Mouse (Mus musculus): Measurements from ENCODE around the gene Nrip2. TPM values are rescaled to one million over a fixed set of nuclear protein-coding genes. Genes with fewer than 3 reads are reported as not detected.

Gene Nrip2
- polyA plus RNA-seq, 3 experiments from 2014 or later, result 2.4 to 7.5 (median 4.2) TPM

DNA sequence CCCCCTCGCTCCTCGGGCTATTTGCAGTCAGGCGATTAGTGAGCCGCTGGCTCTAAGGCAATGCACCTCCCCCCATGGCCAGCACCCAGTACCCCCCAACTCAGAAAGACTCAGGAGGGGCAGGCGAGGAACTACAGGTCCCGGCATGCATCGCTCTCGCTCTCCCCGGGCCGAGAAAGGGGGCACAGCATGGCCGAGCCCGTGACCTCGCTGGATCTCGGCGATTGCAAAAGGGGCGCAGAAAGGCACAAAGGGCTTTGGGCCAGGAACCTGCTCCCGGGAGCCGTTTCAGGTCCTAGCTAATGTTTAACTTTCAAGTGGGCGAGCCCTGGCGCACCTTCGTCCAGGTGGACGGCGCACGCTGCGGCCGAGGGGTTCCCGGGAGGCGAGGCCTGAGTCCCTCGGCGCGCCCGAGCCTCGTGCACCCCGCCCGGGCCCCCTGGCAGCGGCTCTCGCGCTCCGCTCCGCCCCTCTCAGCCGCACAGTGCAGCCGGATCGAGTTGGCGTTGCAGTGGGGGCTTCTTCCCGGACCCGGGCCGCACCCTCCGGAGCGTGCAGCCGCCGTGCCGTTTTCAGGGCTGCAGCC lies 38.7 kb downstream of the Nrip2 start:
- ATAC-seq, result peak; percentile 46

DNA sequence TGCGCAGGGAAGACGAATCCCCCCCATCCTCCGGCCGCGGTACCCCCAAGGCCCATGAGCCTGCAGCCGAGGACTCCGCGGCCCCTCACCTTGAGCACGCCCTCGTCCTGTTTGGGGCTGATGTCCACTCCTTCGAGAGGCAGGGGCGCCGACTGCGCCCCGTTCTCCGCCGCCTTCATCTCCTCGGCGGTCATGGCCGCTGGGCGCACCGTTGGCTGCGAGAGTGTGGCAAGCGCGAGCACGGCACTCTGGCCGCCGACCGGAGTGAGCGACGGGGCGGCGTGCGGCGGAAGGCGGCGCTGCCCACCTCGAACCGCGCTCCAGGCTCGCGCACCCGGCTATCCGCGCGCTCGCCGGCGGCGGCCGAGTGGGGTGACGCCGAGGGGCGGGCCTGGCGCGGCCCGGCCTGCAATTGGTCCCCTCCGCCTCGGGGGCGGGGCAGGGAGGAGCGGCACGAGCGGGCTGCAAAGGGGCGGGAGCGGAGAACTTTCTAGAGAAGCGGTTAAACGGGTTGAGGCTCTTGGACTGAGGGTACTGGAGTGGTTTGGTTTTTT lies 39.3 kb downstream of the Nrip2 start, which contains the start of gene Fkbp4:
Gene Fkbp4, minus strand, starts transcription at position 361 of the 554 bp plus-strand sequence.
- peak; percentile 96 for ATAC-seq

GRCm38 (mm10) chr6:128438871-128439341 lies 39.8 kb downstream of the Nrip2 start:
- no peak for ATAC-seq

DNA sequence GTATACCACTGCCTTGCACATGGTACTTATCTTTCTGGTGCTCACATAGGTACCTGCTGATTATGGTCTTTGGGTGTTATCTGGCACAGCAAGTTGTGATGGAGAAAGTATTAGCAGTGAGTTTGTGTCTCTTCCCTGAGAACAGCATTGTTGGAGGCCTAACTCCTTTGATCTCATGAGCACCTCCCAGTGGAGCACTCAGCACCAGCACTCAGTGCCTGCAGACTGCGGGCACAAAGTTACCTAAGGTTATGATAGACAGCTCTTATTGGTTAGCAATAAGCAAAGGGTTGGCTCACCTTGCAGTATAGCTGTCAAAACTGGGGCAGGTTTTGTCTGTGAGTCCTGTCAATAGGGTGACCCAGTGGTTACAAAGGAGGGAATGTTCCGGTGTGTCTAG lies 41.1 kb downstream of the Nrip2 start:
- no peak for ATAC-seq

GRCm38 (mm10) chr6:128445761-128446535 lies 46.9 kb downstream of the Nrip2 start:
- ATAC-seq, result no peak

DNA sequence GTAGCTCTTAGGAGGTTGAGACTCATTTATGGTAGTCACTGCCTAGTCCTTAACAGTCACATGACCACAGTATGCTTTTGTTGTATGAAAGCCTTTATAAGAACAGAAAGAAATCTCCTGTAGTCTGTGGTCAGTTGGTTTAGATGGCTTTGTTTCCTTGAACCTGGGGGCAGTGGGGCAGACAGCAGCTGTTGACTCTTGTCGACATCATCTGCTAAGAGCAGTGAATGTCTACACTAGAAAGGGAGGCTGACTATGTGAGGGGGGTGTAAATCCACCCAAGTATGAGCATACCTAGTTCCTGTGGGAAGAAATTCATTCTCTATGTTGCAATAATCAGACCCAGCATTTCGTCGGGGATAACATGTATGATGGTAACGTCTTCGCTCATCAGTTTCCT lies 48.0 kb downstream of the Nrip2 start:
- no peak for ATAC-seq

DNA sequence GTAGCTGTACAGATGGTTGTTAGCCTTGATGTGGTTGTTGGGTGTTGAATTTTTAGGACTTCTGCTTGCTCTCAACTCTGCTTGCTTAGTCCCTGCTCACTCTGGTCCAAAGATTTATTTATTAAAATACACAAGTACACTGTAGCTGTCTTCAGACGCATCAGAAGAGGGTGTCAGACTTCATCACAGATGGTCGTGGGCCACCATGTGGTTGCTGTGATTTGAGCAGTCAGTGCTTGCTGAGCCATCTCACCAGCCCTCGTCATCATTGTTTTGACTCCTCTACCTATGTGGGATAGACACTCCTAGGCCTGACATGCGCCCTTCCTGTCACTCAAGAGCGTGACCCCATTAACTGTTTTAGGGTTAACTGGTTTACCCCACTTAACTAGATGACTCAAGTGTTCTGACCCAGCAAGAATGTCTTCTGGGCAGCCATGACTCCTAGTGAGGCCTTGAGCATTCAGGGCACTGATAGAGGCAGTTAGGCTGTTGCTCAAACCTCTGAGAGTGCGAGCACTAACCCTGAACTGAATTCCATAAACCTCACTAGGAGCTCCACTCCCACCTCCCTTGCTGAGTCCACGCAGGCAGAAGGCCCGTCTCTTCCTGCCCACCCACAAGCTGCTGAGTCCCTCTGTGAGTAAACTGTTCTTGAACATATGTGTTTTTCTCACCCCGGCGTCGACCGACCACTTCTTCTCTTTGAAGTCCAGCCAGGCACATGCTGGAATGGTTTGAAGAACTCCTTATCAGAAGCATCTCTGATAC lies 56.9 kb downstream of the Nrip2 start:
- ATAC-seq, result no peak

GRCm38 (mm10) chr6:128457186-128457585 lies 58.1 kb downstream of the Nrip2 start:
- no peak for ATAC-seq

GRCm38 (mm10) chr6:128460321-128460720 lies 61.2 kb downstream of the Nrip2 start:
- ATAC-seq, result no peak

- ATAC-seq, result no peak
Measured at GRCm38 (mm10) chr6:128460729-128461503, 61.8 kb downstream of the Nrip2 start.

DNA sequence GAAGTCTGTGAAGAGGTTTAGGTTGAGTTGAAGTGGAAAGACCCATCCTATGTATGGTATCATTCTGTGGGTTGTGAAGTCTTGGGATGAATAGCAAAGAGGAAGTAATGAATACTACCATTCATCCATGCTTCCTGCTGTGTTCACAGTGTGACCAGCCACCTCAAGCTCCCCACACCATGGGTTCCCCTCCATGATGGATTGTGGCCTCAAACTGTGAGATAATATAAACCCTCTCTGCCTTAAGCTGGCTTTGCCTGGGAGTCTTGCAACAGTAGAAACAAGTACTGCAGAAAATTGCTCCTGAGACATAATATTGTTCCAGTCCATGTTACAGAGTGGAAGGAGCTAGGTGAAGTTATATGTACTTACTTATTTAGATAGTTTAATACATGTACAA lies 62.5 kb downstream of the Nrip2 start:
- no peak for ATAC-seq

DNA sequence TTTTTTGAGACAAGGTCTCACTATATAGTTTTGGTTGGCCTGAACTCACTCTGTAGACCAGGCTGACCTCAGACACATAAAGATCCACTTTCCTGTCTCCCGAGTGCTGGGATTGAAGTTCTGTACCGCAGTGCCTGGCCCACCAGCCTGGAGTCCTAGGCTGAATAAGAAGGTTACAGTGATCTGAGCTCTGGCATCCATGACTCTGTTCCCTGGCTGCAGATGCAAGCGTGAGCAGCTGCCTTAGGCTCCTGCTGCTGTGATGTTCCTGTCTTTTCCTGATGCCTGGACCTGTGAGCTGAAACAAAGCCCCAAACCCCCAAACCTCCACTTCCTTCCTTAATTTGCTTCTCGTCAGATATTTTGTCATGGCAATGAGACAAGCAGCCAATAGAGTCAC lies 65.9 kb downstream of the Nrip2 start:
- no peak for ATAC-seq

Other genes starting within 250 kb of the Nrip2 start
- gene Tead4, start 98.5 kb upstream of the Nrip2 start, polyA plus RNA-seq (2017; shearing (Covaris generic)), result not detected
- 1 to 10 TPM in 1 of 3 experiments, under 1 TPM in 2; 0.92 to 1.3 (median 0.98) TPM for gene Tulp3, start 43.4 kb upstream of the Nrip2 start, polyA plus RNA-seq (2017; shearing (Covaris generic))
- gene Rhno1, start 36.4 kb upstream of the Nrip2 start, polyA plus RNA-seq (2017; shearing (Covaris generic)), result 10 to 100 TPM; 62.0 to 75.7 (median 67.7) TPM
- 1 to 10 TPM; 2.0 to 9.6 (median 2.7) TPM for gene Foxm1, start 36.3 kb upstream of the Nrip2 start, polyA plus RNA-seq (2017; shearing (Covaris generic))
- gene Tex52, start 23.8 kb upstream of the Nrip2 start, polyA plus RNA-seq (2017; shearing (Covaris generic)), result under 1 TPM in 1 of 3 experiments, not detected in 2; 0.30 TPM
- not detected for gene Gm44596, start 23.8 kb upstream of the Nrip2 start, polyA plus RNA-seq (2017; shearing (Covaris generic))
- 10 to 100 TPM; 15.7 to 21.1 (median 19.7) TPM for gene Itfg2, start 25.6 kb downstream of the Nrip2 start, polyA plus RNA-seq (2017; shearing (Covaris generic))
- gene Fkbp4, start 39.4 kb downstream of the Nrip2 start, polyA plus RNA-seq (2017; shearing (Covaris generic)), result 10 to 100 TPM; 52.8 to 67.1 (median 65.9) TPM
- not detected for gene Pzp, start 127.4 kb downstream of the Nrip2 start, polyA plus RNA-seq (2017; shearing (Covaris generic))
- gene A2ml1, start 182.3 kb downstream of the Nrip2 start, polyA plus RNA-seq (2017; shearing (Covaris generic)), result not detected
- gene Klrb1a, start 224.2 kb downstream of the Nrip2 start, polyA plus RNA-seq (2017; shearing (Covaris generic)), result 1 to 10 TPM; 1.1 to 2.1 (median 1.4) TPM